Mouse (Mus musculus): ENCODE data around the gene Slc34a1. TPM values are rescaled to one million over a fixed set of nuclear protein-coding genes. Genes with fewer than 3 reads are reported as not detected.
A peak's percentile ranks its signal among the peaks of the same experiment; 100 is the strongest.

Slc34a1 gene
- polyA plus RNA-seq, 1 experiment from 2014 or later = 0.04 TPM

GRCm38 (mm10) chr13:55408546-55409120 is 10.6 kb downstream of the Slc34a1 start:
- Histone ChIP-seq H3K9me3 (ENCODE audit: control insufficient read depth) (no peaks in the 10 kb centered on the region), H3K4me1 (replicated peaks; ENCODE audit: control insufficient read depth, insufficient read depth, low read length) (no peaks in the 10 kb centered on the region), H3K4me3 (ENCODE audit: low read depth, low read length) (no peak overlapping the region), H3K36me3 (ENCODE audit: control insufficient read depth, insufficient read depth) (no peaks in the 10 kb centered on the region), H3K9ac (ENCODE audit: low read depth, low read length) (no peak overlapping the region), H3K27ac (ENCODE audit: low read depth, low read length) (no peak overlapping the region), H3K27me3 (replicated peaks; ENCODE audit: control insufficient read depth, insufficient read depth, low read length) (peaks cover 7% of the 10 kb centered on the region), H3K4me2 (replicated peaks; ENCODE audit: low read depth) (no peak overlapping the region)
- WGBS = 83% methylated on average over 19 of the region's 19 CpGs
- no peak for TF ChIP-seq CTCF (IDR thresholded peaks at IDR 0.05; ENCODE audit: low read depth)
- 0 out of 2 replicates have a peak, but pooled peaks have one; percentile 17 for ATAC-seq

GRCm38 (mm10) chr13:55411826-55412225 is 13.8 kb downstream of the Slc34a1 start:
- WGBS = 71% methylated on average over 7 of the region's 7 CpGs
- TF ChIP-seq CTCF (IDR thresholded peaks at IDR 0.05; ENCODE audit: low read depth) = no peak
- Histone ChIP-seq H3K27ac (ENCODE audit: low read depth, low read length) (no peak overlapping the region), H3K27me3 (replicated peaks; ENCODE audit: control insufficient read depth, insufficient read depth, low read length) (no peaks in the 10 kb centered on the region; the same call in 1 of the 2 replicates), H3K4me1 (replicated peaks; ENCODE audit: control insufficient read depth, insufficient read depth, low read length) (no peaks in the 10 kb centered on the region), H3K9ac (ENCODE audit: low read depth, low read length) (no peak overlapping the region), H3K4me3 (ENCODE audit: low read depth, low read length) (no peak overlapping the region), H3K36me3 (ENCODE audit: control insufficient read depth, insufficient read depth) (no peaks in the 10 kb centered on the region), H3K4me2 (replicated peaks; ENCODE audit: low read depth) (no peak overlapping the region), H3K9me3 (ENCODE audit: control insufficient read depth) (no peaks in the 10 kb centered on the region)
- no peak for ATAC-seq

GRCm38 (mm10) chr13:55412643-55413307 is 14.8 kb downstream of the Slc34a1 start:
- H3K36me3 ChIP-seq (ENCODE audit: control insufficient read depth, insufficient read depth) = no peaks in the 10 kb centered on the region
- TF ChIP-seq CTCF (IDR thresholded peaks at IDR 0.05; ENCODE audit: low read depth) = peak; percentile 21; the same call in 1 of the 2 replicates
- no peaks in the 10 kb centered on the region; the same call in none of the 2 replicates for H3K27me3 ChIP-seq (replicated peaks; ENCODE audit: control insufficient read depth, insufficient read depth, low read length)
- 87% methylated on average over 13 of the region's 13 CpGs for WGBS
- H3K27ac ChIP-seq (ENCODE audit: low read depth, low read length) = no peak overlapping the region
- no peak for ATAC-seq
- no peak overlapping the region for H3K9ac ChIP-seq (ENCODE audit: low read depth, low read length)
- H3K4me2 ChIP-seq (replicated peaks; ENCODE audit: low read depth) = no peak overlapping the region
- no peaks in the 10 kb centered on the region for H3K4me1 ChIP-seq (replicated peaks; ENCODE audit: control insufficient read depth, insufficient read depth, low read length)
- H3K4me3 ChIP-seq (ENCODE audit: low read depth, low read length) = no peak overlapping the region
- no peaks in the 10 kb centered on the region for H3K9me3 ChIP-seq (ENCODE audit: control insufficient read depth)

GRCm38 (mm10) chr13:55413333-55413732 is 15.3 kb downstream of the Slc34a1 start:
- 83% methylated on average over 12 of the region's 12 CpGs for WGBS
- H3K4me2 ChIP-seq (replicated peaks; ENCODE audit: low read depth) = no peak overlapping the region
- H3K9me3 ChIP-seq (ENCODE audit: control insufficient read depth) = no peaks in the 10 kb centered on the region
- no peak for TF ChIP-seq CTCF (IDR thresholded peaks at IDR 0.05; ENCODE audit: low read depth)
- H3K27ac ChIP-seq (ENCODE audit: low read depth, low read length) = no peak overlapping the region
- no peak overlapping the region for H3K9ac ChIP-seq (ENCODE audit: low read depth, low read length)
- no peaks in the 10 kb centered on the region for H3K4me1 ChIP-seq (replicated peaks; ENCODE audit: control insufficient read depth, insufficient read depth, low read length)
- no peaks in the 10 kb centered on the region for H3K36me3 ChIP-seq (ENCODE audit: control insufficient read depth, insufficient read depth)
- ATAC-seq = no peak
- H3K4me3 ChIP-seq (ENCODE audit: low read depth, low read length) = no peak overlapping the region
- peaks cover 2% of the 10 kb centered on the region for H3K27me3 ChIP-seq (replicated peaks; ENCODE audit: control insufficient read depth, insufficient read depth, low read length)

- Histone ChIP-seq H3K9me3 (ENCODE audit: control insufficient read depth) (no peaks in the 10 kb centered on the region), H3K27ac (ENCODE audit: low read depth, low read length) (no peak within 1 kb of the TSS), H3K4me3 (ENCODE audit: low read depth, low read length) (0 out of 2 replicates have a peak within 1 kb of the TSS, but pooled peaks have one; percentile 5), H3K4me2 (replicated peaks; ENCODE audit: low read depth) (peak within 1 kb of the TSS; percentile 49), H3K4me1 (replicated peaks; ENCODE audit: control insufficient read depth, insufficient read depth, low read length) (no peaks in the 10 kb centered on the region), H3K9ac (ENCODE audit: low read depth, low read length) (peak within 1 kb of the TSS; percentile 8; the same call in 1 of the 2 replicates), H3K27me3 (replicated peaks; ENCODE audit: control insufficient read depth, insufficient read depth, low read length) (peaks cover 15% of the 10 kb centered on the region), H3K36me3 (ENCODE audit: control insufficient read depth, insufficient read depth) (no peaks in the 10 kb centered on the region)
- WGBS = 11% methylated on average over 41 of the region's 41 CpGs
- ATAC-seq = peak; percentile 34; the same call in 1 of the 2 replicates
- no peak for TF ChIP-seq CTCF (IDR thresholded peaks at IDR 0.05; ENCODE audit: low read depth)
Measured at GRCm38 (mm10) chr13:55414743-55415380, 16.9 kb downstream of the Slc34a1 start, which contains the start of gene Pfn3. Gene Pfn3 (minus strand): TSS chr13:55415232.

- Histone ChIP-seq H3K4me2 (replicated peaks; ENCODE audit: low read depth) (no peak overlapping the region), H3K27me3 (replicated peaks; ENCODE audit: control insufficient read depth, insufficient read depth, low read length) (peaks cover 42% of the 10 kb centered on the region)
Measured at GRCm38 (mm10) chr13:55418004-55418403, 20.0 kb downstream of the Slc34a1 start.

More at GRCm38 (mm10) chr13:55418004-55418403, 20.0 kb downstream of the Slc34a1 start:
- Histone ChIP-seq H3K4me3 (ENCODE audit: low read depth, low read length) (no peak overlapping the region), H3K27ac (ENCODE audit: low read depth, low read length) (no peak overlapping the region), H3K9me3 (ENCODE audit: control insufficient read depth) (no peaks in the 10 kb centered on the region), H3K4me1 (replicated peaks; ENCODE audit: control insufficient read depth, insufficient read depth, low read length) (no peaks in the 10 kb centered on the region), H3K36me3 (ENCODE audit: control insufficient read depth, insufficient read depth) (no peaks in the 10 kb centered on the region), H3K9ac (ENCODE audit: low read depth, low read length) (no peak overlapping the region)
- TF ChIP-seq CTCF (IDR thresholded peaks at IDR 0.05; ENCODE audit: low read depth) = peak; percentile 95
- 8% methylated on average over 12 of the region's 12 CpGs for WGBS
- ATAC-seq = peak; percentile 54

Measured in intestine, postnatal 0 days (tissue).